Mouse (Mus musculus): ENCODE results near the gene Serping1.

- no peak for TF ChIP-seq CTCF (IDR thresholded peaks at IDR 0.05; ENCODE audit: extremely low read depth, insufficient read depth, insufficient read length, insufficient replicate concordance)
- no peak for TF ChIP-seq POLR2A (IDR thresholded peaks at IDR 0.05; ENCODE audit: low read depth, low read length)
Measured at GRCm38 (mm10) chr2:84741841-84742450, 33.3 kb downstream of the Serping1 start.
